Mouse (Mus musculus): ENCODE data around the gene Gpat3.
A peak's percentile ranks its signal among the peaks of the same experiment; 100 is the strongest.

Gene Gpat3

GRCm38 (mm10) chr5:100916416-100916815 lies 70.9 kb downstream of the Gpat3 start:
- DNase-seq (ENCODE audit: low spot score): peak; percentile 86

DNA sequence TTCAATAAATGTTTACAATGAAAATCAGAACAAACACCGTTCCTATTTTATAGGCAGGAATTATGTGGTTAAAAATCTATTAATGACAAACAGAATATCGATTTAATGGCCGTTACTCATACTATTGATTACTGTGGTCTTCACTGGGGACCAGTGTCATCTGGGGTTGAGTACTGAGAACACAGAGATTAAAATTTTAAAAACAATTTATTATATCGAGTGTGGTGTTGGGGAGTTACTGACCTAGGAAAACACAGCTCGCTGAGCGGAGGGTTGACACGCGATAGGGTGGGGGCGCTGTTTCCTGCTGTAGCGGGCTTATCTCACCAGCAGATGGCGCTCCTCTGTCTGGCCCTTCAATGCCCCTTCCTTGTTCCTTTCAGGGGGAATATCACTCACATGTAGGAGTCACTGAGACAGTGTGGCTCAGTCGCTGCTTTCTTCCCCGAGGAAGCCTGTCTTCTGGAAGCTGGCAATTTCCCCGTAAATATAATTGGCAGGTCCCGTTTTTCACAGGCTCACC lies 71.8 kb downstream of the Gpat3 start:
- peak; percentile 64 for DNase-seq (ENCODE audit: low spot score)

DNA sequence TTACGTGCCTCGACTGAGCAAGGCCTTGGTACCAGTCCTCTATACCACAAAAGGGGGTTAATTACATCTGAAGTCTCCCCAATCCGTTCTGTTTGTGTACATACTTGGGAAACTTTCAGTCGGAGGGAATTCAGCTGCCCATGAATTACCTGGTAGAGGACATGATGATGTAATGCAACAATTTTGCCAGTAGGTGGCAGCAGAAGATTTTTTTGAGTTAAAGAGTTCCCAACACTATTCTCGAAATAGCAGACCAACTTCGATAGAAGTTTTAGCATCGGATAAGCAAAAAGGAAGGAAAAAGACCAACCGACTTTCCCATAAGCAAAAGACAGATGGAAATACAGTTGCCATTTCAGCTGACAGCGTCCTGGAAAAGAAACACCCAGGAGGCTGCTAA lies 73.6 kb downstream of the Gpat3 start:
- peak; percentile 46 for DNase-seq (ENCODE audit: low spot score)

DNA sequence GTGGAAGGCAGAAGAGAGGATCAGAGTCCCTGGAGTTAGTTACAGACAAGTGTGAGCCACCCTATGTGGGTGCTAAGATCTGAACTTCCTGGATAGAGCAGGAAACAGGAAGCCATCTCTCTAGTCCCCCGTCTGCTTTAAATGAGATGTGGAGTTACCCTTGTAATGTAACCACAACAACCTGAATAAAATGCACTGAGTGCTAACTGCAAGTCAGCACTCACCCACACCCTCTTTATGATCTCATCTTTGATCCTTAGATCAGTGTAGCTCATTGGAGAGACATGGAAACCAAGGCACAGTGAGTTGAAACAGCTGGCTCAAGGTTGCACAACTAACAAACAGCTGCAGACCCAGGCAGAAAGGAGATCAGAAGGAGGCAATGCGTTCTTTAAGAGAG lies 84.2 kb downstream of the Gpat3 start:
- DNase-seq (ENCODE audit: low spot score): peak; percentile 18

- no peak for DNase-seq (ENCODE audit: low spot score)
These were observed 98.2 kb downstream of the Gpat3 start for GRCm38 (mm10) chr5:100943716-100944115.

DNA sequence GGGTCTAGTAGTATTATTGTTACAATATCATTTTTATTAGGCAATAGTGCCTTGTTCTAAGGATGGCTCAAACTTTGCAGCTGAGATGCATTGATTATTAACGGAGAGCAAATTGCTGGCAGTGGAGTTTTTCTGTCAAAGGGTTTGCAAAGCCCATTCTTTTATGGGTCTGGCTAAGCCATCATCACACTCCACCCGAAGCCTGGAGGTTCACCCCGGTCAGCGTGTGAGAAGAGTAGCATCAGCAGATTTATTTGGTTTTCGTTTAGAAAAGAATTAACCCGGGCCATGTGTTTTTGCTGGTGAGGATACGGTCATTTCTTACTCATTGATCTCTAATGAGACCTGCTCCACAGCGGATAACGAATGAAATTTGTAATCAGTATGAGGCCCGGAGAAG lies 99.8 kb downstream of the Gpat3 start:
- DNase-seq (ENCODE audit: low spot score): no peak
